Mouse (Mus musculus) adrenal gland, postnatal 25 days (tissue): ENCODE data around the gene Cel. TPM values are rescaled to one million over a fixed set of nuclear protein-coding genes. Genes with fewer than 3 reads are reported as not detected.

Experiments
- DNase-seq: peaks from one replicate; pipeline ENCODE4 v3.0.0; 2021; ENCODE audit warnings: mixed read lengths
- total RNA-seq: library from RNA; stranded (reverse); gene quantifications from 2 replicates; pipeline ENCODE4 v1.2.3, GENCODE M21; 2021

The Cel gene
- total RNA-seq, 1 experiment from 2014 or later, result 0.24 TPM

- no peak for DNase-seq
Observed at GRCm38 (mm10) chr2:28537634-28537920, 25.6 kb downstream of the Cel start.

DNA sequence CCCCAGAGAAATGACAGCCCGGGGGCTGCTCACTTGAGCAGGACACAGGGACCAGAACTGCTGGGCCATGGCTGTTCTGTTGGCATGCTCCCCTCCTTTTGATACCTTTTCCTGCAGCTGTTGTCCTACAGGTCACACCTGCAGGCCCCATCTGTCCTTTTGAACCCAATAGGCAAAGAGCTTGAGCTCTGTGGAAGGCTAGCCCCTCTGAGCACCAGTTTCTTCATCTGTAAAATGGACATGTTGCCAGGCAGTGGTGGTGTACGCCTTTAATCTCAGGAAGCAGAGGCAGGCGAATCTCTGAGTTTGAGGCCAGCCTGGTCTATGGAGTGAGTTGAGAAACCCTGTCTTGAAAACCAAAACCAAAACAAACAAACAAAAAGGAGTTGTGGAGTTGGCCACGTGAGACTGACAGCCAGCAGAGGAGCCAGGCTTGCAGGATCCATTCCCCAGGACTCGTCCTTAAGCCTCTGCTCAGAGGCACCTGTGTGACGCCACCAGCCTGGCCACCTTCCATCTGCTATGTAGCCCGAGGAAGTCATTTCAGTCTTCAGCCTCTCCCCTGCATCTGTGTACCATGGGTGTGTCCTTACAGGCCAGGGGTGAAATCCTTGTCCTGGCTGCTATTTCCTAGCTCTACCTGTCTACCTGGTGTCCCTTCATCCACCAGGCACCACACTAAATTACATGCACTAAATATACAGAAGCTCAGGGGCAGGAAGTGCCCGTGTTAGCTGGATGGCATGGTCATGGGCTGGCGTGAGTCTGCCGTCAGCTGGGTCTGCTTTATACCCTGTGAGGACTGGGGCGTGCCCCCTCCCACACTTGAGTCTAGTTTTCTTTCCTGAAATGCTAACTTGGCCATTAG is 26.2 kb downstream of the Cel start:
- no peak for DNase-seq

- DNase-seq, result no peak
Observed at GRCm38 (mm10) chr2:28536166-28536565, 27.0 kb downstream of the Cel start.

GRCm38 (mm10) chr2:28535650-28536049 is 27.6 kb downstream of the Cel start:
- DNase-seq, result peak; percentile 47

DNA sequence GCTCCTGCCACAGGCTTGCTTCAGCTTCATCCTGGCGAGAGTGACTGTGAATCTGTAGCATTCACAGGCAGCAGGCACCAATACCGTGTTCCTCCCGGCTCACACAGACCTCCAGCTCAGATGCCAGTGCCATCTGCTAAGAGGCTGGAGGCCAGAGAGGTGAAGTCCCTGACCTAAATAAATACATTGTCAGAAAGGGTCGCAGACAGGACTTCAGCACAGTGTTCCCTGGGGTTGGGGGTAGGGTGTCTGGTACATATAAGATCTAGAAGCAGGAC is 28.0 kb downstream of the Cel start:
- no peak for DNase-seq

DNA sequence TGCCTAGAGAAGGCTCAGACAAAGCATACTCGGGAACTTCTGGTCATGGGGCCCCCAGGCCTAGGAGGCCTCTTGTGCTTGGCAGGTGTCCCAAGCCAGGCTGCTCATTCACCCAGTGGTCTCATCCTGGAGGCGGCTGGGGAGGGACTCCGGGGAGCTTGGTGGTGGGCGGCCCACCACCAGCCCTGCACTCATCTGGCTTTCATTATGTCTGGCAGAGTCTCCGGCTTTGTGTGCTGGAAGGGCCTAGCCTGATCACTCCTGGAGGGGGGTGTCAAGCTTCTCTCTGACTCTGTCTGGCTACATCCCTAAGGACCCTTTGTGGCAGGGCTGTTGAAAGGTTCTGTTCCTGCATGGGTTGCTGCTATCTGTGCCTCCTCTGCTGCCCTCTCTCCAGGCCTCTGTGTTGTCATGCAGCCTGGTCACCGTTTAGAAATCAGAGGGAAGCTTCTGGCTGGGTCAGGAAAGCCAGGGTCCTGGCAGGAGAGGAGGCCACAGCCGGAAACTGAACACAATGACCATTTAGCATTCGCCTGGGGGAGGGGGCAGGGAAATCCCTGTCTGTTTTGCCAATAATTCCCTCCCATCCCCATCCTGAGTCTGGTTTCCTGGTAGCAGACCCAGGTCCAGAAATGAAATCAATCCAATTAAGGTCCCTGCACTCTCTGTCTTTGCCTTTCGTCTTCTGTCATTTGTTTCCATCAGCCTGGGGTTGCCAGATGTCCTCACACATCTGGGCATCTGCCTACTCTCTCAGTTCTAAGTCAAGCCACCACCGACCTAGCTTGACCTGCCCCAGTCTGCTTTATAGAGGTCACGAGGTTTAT is 28.6 kb downstream of the Cel start:
- DNase-seq, result no peak

DNA sequence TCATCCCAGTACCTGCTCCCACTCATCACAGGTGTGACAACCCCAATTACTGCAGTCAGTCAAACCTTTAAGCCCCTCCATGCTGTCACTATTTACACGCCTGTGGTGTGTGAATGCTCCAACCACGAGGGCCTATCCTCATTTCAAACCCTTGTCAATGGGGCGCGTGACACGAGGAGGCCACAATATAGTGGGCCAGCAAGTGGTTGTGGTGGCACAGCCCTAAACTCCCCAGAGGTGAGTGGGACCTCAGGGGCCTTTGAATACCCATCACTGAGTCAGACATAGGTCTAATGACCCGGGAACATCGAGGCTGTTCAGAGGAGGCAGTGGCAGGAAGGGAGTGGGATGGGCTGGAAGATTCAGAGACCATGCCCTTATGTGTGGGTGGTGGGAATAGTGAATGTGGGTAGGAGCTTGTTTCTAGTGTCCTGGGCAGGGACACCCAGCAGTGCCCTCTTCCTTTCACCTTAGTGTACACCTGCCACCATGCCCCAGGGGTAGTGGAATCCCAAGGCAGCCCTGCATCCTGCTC is 29.2 kb downstream of the Cel start:
- DNase-seq, result no peak

DNA sequence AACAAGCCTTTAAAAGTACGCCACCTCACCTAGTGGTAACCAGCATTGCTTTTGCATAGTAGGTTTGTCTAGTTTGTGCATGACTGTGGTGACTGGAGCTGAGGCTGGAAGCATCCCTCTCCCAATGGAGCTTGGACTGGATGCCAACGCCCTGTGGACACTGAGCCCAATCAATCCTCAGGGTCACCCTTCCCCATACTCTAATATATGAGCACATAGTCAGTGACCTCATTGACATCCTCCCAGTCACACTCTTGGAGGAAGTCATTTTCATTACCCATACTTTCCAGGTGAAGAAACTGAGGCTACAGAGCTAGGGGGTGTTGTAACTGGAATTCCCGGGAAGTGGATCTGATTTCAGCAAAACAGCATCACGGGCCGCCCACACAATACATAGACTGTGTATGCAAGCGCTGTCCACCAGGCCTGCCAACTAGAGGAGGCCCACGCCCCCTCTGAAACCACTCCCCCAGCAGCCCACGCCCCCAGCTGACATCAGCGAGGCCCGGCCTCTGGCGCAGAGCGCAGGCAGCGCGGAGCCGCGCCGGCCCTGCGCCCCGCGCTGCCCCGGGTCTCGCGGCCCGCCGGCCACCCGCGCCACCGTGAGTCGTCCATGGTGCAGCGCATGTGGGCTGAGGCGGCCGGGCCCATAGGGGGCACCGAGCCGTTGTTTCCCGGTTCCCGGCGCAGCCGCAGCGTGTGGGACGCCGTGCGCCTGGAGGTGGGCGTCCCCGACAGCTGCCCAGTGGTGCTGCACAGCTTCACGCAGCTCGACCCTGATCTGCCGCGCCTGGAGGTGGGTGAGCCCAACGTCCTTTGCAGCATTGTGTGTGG is 30.0 kb downstream of the Cel start:
- peak; percentile 90 for DNase-seq

- DNase-seq, result no peak
Observed at GRCm38 (mm10) chr2:28530311-28530710, 32.9 kb downstream of the Cel start.

GRCm38 (mm10) chr2:28529856-28530255 is 33.3 kb downstream of the Cel start:
- DNase-seq, result no peak

- DNase-seq, result no peak
Observed at GRCm38 (mm10) chr2:28528354-28528730, 34.9 kb downstream of the Cel start.

DNA sequence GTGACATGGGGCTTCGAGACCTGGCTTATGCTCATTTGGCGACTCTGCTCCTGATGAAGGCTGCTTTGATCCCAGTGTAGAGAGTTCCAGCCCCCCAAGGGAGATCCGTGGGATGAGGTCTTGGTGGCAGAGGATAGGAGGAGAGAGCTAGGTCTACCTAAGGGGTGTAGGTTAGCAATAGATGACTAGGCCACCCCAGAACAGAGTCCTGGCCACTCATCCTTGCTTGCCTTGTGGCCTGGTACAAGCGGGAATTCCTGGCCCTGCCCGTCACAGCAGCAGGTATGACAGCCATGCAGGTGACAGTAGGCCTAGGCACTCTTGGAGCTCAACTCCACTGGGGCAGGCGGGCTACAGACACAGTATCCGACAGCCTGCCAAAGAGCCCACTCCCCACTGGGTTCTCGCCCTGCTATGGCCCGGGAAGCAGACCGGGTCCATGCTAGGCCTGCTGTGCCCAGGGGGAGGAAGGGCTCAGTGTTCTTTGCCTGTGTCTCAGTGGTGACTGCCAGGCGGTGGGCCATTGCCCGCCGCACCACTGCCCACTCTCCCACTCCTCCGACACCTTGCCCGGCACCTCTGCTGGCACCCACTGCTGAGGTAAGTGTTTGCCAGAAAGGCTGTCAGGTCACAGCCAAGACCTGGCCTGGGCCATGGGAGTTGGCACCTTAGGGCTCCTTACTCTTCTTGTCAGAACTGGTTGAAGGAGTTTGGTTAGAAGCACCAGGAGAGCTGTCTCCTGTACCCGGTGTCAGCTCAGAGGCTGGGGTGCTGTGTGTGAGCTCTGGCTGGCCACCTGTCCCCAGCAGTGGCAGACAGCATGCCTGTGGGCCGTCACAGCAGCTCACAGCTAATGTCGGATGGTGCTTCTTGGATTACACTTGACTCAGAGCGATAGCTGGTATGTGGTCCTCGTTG is 35.5 kb downstream of the Cel start:
- DNase-seq, result no peak

DNA sequence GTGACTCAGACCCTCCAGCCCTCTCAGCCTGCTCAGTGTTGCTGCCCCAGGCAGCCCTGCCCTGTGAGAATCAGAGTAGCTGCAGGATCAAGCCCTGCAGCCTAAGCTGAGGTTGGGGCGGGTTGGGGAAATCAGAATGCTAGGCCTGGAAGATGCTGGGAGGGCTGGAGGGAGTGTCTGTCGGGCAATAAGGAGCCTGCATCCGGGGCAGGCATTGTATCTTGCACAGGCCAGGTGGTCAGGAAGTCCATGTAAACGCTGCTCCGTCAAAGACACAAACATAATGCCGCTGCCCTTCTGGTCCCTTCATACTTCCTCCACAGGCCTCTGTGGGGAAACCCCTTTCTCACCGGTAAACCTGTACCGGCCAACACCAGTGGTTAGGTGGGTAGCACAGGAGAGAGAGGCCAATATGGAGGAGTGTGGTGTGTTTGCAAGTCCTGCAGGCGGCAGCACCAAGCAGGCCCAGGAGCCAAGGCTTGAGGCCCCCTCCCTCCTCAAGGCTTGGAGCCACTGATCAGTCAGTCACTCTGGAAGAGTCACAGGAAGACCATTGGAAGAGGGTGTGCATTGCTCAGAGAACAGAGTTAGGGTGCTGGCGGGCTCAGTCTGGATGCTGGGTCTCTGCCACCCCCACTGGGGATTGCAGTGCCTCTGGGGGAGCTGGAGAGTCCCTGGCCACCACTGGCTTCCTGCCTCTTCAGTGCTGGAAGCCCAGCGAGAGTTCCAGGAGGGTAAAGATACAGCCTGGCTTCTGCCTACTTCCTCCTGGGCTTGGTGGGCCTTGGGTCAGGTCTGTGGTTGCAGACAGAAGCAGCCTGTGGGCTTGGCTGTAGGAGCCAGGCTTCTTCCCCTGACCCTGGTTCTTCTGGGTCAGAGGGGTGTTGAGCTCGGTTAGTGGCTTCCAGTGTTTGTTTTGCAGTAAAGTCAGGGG is 37.0 kb downstream of the Cel start:
- DNase-seq, result no peak

GRCm38 (mm10) chr2:28525219-28525942 is 37.8 kb downstream of the Cel start:
- peak; percentile 74 for DNase-seq

- peak; percentile 59 for DNase-seq
Observed at GRCm38 (mm10) chr2:28524406-28524805, 38.8 kb downstream of the Cel start.

GRCm38 (mm10) chr2:28523643-28524117 is 39.5 kb downstream of the Cel start:
- DNase-seq, result peak; percentile 93

DNA sequence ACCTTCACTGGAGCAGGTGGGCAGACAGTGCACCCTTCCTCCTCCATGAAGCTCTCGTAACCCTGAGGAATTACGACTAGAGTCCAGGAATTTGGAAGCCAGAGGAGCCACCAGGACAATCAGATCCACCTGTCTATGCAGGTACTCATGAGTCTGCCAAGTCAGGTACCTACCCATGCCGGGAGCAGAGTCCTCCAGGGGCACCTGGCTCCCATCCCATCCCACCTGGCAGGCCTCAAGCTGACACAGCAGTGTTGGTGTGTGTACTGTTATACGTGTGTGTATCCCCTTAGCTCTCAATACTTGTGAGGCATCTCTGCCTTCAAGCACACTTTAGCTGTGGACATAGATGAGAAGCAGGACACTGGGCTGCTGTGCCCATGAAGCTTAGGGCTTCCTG is 41.0 kb downstream of the Cel start:
- no peak for DNase-seq

GRCm38 (mm10) chr2:28521571-28522151 is 41.5 kb downstream of the Cel start:
- DNase-seq, result peak; percentile 33

DNA sequence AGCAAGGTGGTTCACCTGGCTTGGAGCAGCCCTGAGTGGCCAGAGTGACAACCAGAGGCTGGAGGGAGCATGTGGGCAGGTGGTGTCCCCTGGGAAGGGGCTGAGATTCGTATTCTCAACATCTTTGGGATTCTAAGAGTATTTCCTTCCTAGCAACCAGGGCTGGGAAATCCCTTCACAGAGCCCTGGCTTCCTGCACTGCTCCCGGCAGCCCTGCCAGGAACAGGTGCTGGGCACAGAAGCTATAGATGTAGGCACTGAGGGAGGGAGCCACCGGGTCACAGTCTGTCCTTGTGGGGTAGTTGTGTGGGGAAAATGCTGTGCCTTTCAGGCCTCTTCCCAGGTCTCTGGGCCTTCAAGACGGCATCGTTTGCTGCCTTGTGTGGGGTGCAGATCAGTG is 42.6 kb downstream of the Cel start:
- DNase-seq, result no peak
